Mouse (Mus musculus): Measurements from ENCODE around the gene Cdca4. TPM values are rescaled to one million over a fixed set of nuclear protein-coding genes. Genes with fewer than 3 reads are reported as not detected.

Cdca4 gene
- polyA plus RNA-seq, 1 experiment from 2014 or later, result 170 TPM

GRCm38 (mm10) chr12:112800476-112800875, 28.7 kb downstream of the Cdca4 start:
- H3K9ac ChIP-seq (ENCODE audit: low read length), result no peak overlapping the region
- H3K9me3 ChIP-seq (ENCODE audit: control insufficient read depth, low read length), result no peaks in the 10 kb centered on the region
- H3K36me3 ChIP-seq (ENCODE audit: control insufficient read depth, insufficient read depth, low read length), result no peaks in the 10 kb centered on the region
- ATAC-seq (replicated peaks; ENCODE audit: low FRiP score) (peak; percentile 65), DNase-seq (ENCODE audit: low spot score) (peak; percentile 84)
- 10% methylated on average over 4 of the region's 4 CpGs for WGBS
- H3K4me3 ChIP-seq (ENCODE audit: low read depth, low read length), result no peak overlapping the region
- peaks cover 2% of the 10 kb centered on the region; the same call in 1 of the 2 replicates for H3K4me1 ChIP-seq (replicated peaks; ENCODE audit: control insufficient read depth, insufficient read depth, low read length)
- no peak overlapping the region for H3K4me2 ChIP-seq (ENCODE audit: low read depth, low read length, severe bottlenecking)
- H3K27ac ChIP-seq (ENCODE audit: low read depth, low read length), result no peak overlapping the region
- H3K27me3 ChIP-seq (ENCODE audit: control insufficient read depth, insufficient read depth, low read length), result peaks cover 13% of the 10 kb centered on the region

- no peaks in the 10 kb centered on the region for H3K36me3 ChIP-seq (ENCODE audit: control insufficient read depth, insufficient read depth, low read length)
- DNase-seq (ENCODE audit: low spot score), result no peak
- no peak overlapping the region for H3K9ac ChIP-seq (ENCODE audit: low read length)
- WGBS, result 82% methylated on average over 10 of the region's 10 CpGs
- ATAC-seq (replicated peaks; ENCODE audit: low FRiP score), result no peak
- no peak overlapping the region for H3K4me2 ChIP-seq (ENCODE audit: low read depth, low read length, severe bottlenecking)
- no peak overlapping the region for H3K27ac ChIP-seq (ENCODE audit: low read depth, low read length)
- H3K4me1 ChIP-seq (replicated peaks; ENCODE audit: control insufficient read depth, insufficient read depth, low read length), result peaks cover 2% of the 10 kb centered on the region; the same call in 1 of the 2 replicates
- H3K27me3 ChIP-seq (ENCODE audit: control insufficient read depth, insufficient read depth, low read length), result peaks cover 13% of the 10 kb centered on the region
- no peak overlapping the region for H3K4me3 ChIP-seq (ENCODE audit: low read depth, low read length)
- H3K9me3 ChIP-seq (ENCODE audit: control insufficient read depth, low read length), result no peaks in the 10 kb centered on the region
Observed at GRCm38 (mm10) chr12:112799237-112799970, 29.8 kb downstream of the Cdca4 start.

- ATAC-seq (replicated peaks; ENCODE audit: low FRiP score) (no peak), DNase-seq (ENCODE audit: low spot score) (no peak)
- no peaks in the 10 kb centered on the region for H3K36me3 ChIP-seq (ENCODE audit: control insufficient read depth, insufficient read depth, low read length)
- H3K9ac ChIP-seq (ENCODE audit: low read length), result no peak overlapping the region
- peaks cover 13% of the 10 kb centered on the region for H3K27me3 ChIP-seq (ENCODE audit: control insufficient read depth, insufficient read depth, low read length)
- 80% methylated on average over 5 of the region's 5 CpGs for WGBS
- H3K4me1 ChIP-seq (replicated peaks; ENCODE audit: control insufficient read depth, insufficient read depth, low read length), result peaks cover 2% of the 10 kb centered on the region; the same call in 1 of the 2 replicates
- H3K9me3 ChIP-seq (ENCODE audit: control insufficient read depth, low read length), result no peaks in the 10 kb centered on the region
- H3K4me3 ChIP-seq (ENCODE audit: low read depth, low read length), result no peak overlapping the region
- H3K4me2 ChIP-seq (ENCODE audit: low read depth, low read length, severe bottlenecking), result no peak overlapping the region
- no peak overlapping the region for H3K27ac ChIP-seq (ENCODE audit: low read depth, low read length)
Observed at GRCm38 (mm10) chr12:112798716-112799115, 30.5 kb downstream of the Cdca4 start.

GRCm38 (mm10) chr12:112798332-112798681, 30.9 kb downstream of the Cdca4 start:
- H3K27ac ChIP-seq (ENCODE audit: low read depth, low read length), result no peak overlapping the region
- H3K4me1 ChIP-seq (replicated peaks; ENCODE audit: control insufficient read depth, insufficient read depth, low read length), result peaks cover 2% of the 10 kb centered on the region; the same call in 1 of the 2 replicates
- peaks cover 13% of the 10 kb centered on the region for H3K27me3 ChIP-seq (ENCODE audit: control insufficient read depth, insufficient read depth, low read length)
- 51% methylated on average over 5 of the region's 5 CpGs for WGBS
- no peak for ATAC-seq (replicated peaks; ENCODE audit: low FRiP score)
- H3K36me3 ChIP-seq (ENCODE audit: control insufficient read depth, insufficient read depth, low read length), result no peaks in the 10 kb centered on the region
- no peak overlapping the region for H3K4me2 ChIP-seq (ENCODE audit: low read depth, low read length, severe bottlenecking)
- no peak overlapping the region for H3K9ac ChIP-seq (ENCODE audit: low read length)
- no peaks in the 10 kb centered on the region for H3K9me3 ChIP-seq (ENCODE audit: control insufficient read depth, low read length)
- no peak for DNase-seq (ENCODE audit: low spot score)
- H3K4me3 ChIP-seq (ENCODE audit: low read depth, low read length), result no peak overlapping the region

- ATAC-seq (replicated peaks; ENCODE audit: low FRiP score) (no peak), DNase-seq (ENCODE audit: low spot score) (no peak)
- Histone ChIP-seq H3K9me3 (ENCODE audit: control insufficient read depth, low read length) (no peaks in the 10 kb centered on the region), H3K9ac (ENCODE audit: low read length) (0 out of 2 replicates have a peak overlapping the region, but pooled peaks have one; percentile 12), H3K36me3 (ENCODE audit: control insufficient read depth, insufficient read depth, low read length) (no peaks in the 10 kb centered on the region), H3K27me3 (ENCODE audit: control insufficient read depth, insufficient read depth, low read length) (peaks cover 13% of the 10 kb centered on the region), H3K4me2 (ENCODE audit: low read depth, low read length, severe bottlenecking) (no peak overlapping the region), H3K4me1 (replicated peaks; ENCODE audit: control insufficient read depth, insufficient read depth, low read length) (peaks cover 2% of the 10 kb centered on the region; the same call in 1 of the 2 replicates), H3K27ac (ENCODE audit: low read depth, low read length) (no peak overlapping the region), H3K4me3 (ENCODE audit: low read depth, low read length) (no peak overlapping the region)
- WGBS, result 73% methylated on average over 15 of the region's 15 CpGs
Observed at GRCm38 (mm10) chr12:112797672-112798331, 31.4 kb downstream of the Cdca4 start.

- Histone ChIP-seq H3K9me3 (ENCODE audit: control insufficient read depth, low read length) (no peaks in the 10 kb centered on the region), H3K4me1 (replicated peaks; ENCODE audit: control insufficient read depth, insufficient read depth, low read length) (peaks cover under 1% of the 10 kb centered on the region; the same call in 1 of the 2 replicates), H3K9ac (ENCODE audit: low read length) (no peak overlapping the region), H3K36me3 (ENCODE audit: control insufficient read depth, insufficient read depth, low read length) (no peaks in the 10 kb centered on the region), H3K27ac (ENCODE audit: low read depth, low read length) (no peak overlapping the region), H3K27me3 (ENCODE audit: control insufficient read depth, insufficient read depth, low read length) (peaks cover 13% of the 10 kb centered on the region), H3K4me2 (ENCODE audit: low read depth, low read length, severe bottlenecking) (no peak overlapping the region), H3K4me3 (ENCODE audit: low read depth, low read length) (no peak overlapping the region)
- 59% methylated on average over 17 of the region's 17 CpGs for WGBS
- ATAC-seq (replicated peaks; ENCODE audit: low FRiP score) (no peak), DNase-seq (ENCODE audit: low spot score) (no peak)
Observed at GRCm38 (mm10) chr12:112796551-112797510, 32.4 kb downstream of the Cdca4 start.

- ATAC-seq (replicated peaks; ENCODE audit: low FRiP score), result no peak
- Histone ChIP-seq H3K27me3 (ENCODE audit: control insufficient read depth, insufficient read depth, low read length) (peaks cover 1% of the 10 kb centered on the region), H3K9me3 (ENCODE audit: control insufficient read depth, low read length) (no peaks in the 10 kb centered on the region), H3K4me2 (ENCODE audit: low read depth, low read length, severe bottlenecking) (no peak overlapping the region), H3K9ac (ENCODE audit: low read length) (no peak overlapping the region), H3K4me1 (replicated peaks; ENCODE audit: control insufficient read depth, insufficient read depth, low read length) (no peaks in the 10 kb centered on the region), H3K4me3 (ENCODE audit: low read depth, low read length) (no peak overlapping the region), H3K27ac (ENCODE audit: low read depth, low read length) (no peak overlapping the region), H3K36me3 (ENCODE audit: control insufficient read depth, insufficient read depth, low read length) (no peaks in the 10 kb centered on the region)
- DNase-seq (ENCODE audit: low spot score), result no peak
- 72% methylated on average over 18 of the region's 18 CpGs for WGBS
Observed at GRCm38 (mm10) chr12:112795466-112796104, 33.6 kb downstream of the Cdca4 start.

- no peak for ATAC-seq (replicated peaks; ENCODE audit: low FRiP score)
- H3K9ac ChIP-seq (ENCODE audit: low read length), result no peak overlapping the region
- H3K4me3 ChIP-seq (ENCODE audit: low read depth, low read length), result no peak overlapping the region
- H3K4me2 ChIP-seq (ENCODE audit: low read depth, low read length, severe bottlenecking), result no peak overlapping the region
- 84% methylated on average over 5 of the region's 5 CpGs for WGBS
- no peak for DNase-seq (ENCODE audit: low spot score)
- H3K27ac ChIP-seq (ENCODE audit: low read depth, low read length), result no peak overlapping the region
- no peaks in the 10 kb centered on the region for H3K36me3 ChIP-seq (ENCODE audit: control insufficient read depth, insufficient read depth, low read length)
- no peaks in the 10 kb centered on the region for H3K4me1 ChIP-seq (replicated peaks; ENCODE audit: control insufficient read depth, insufficient read depth, low read length)
- no peaks in the 10 kb centered on the region for H3K9me3 ChIP-seq (ENCODE audit: control insufficient read depth, low read length)
- H3K27me3 ChIP-seq (ENCODE audit: control insufficient read depth, insufficient read depth, low read length), result no peaks in the 10 kb centered on the region; the same call in 1 of the 2 replicates
Observed at GRCm38 (mm10) chr12:112794998-112795397, 34.2 kb downstream of the Cdca4 start.
